9 mouse cellular contexts compared by ENCODE assay signal in the genomic region with DNA sequence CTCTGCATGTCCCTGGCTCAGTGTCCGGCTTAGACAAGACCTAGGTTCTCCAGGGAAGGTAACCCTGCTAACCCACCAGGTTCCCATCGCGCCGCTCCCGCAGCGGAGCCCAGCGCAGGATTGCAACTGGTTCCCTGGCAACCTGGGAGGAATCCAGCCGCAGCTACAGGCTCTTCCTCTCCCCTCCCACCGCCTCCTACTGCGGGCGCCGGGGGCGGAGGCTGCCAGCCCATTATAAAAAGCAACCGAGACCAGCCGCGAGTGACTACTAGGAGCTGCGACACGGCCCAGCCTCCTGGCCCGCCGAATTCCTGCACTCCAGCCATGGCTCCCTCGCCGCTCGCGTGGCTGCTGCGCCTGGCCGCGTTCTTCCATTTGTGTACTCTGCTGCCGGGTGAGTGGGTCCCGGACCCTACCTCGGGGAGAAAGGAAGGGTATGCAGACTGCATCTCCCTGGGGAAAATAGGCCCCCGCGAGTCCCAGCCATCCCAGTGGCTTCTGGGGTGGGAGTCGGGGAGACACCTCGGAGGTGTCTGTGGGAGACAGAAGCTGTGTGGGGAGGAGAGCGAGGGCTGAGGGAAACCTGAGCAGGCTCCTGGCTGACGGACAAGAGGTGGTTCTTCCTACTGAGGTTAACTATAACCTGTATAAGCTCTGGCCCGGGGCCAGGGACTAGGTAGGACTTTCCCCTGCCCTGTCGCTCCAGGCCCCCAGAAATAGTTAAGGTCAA. TPM values are rescaled to one million over a fixed set of nuclear protein-coding genes. Genes with fewer than 3 reads are reported as not detected.
DNase-seq lines count a peak whose midpoint lies in the region; ATAC-seq and TF ChIP-seq lines count a peak whose summit lies in the region.
"Had no signal": no experiment of that assay in that cellular context is flagged by ENCODE, and none has a peak within 500 bp of the region (broad histone marks: within the 10 kb centered on the region; RNA-seq: fewer than 3 reads in every experiment).

Gene Cx3cl1 (plus strand): TSS at position 69 of the 730 bp plus-strand sequence.

- H3K27ac ChIP-seq in cortical plate, adult 2 months (ENCODE audit: insufficient read depth, low read length), result peak within 1 kb of the TSS; percentile 95
- H3K27ac ChIP-seq in hindbrain, embryonic 15.5 days (replicated peaks), result peak within 1 kb of the TSS; percentile 72

- H3K4me1 ChIP-seq in cortical plate, adult 2 months (ENCODE audit: control insufficient read depth, insufficient read depth, low read length), result peaks cover 7% of the 10 kb centered on the region
- H3K4me1 ChIP-seq in hindbrain, embryonic 15.5 days (replicated peaks), result peaks cover 38% of the 10 kb centered on the region

- H3K9me3 ChIP-seq in hindbrain, embryonic 15.5 days, result no peaks in the 10 kb centered on the region

- TF ChIP-seq CTCF in cortical plate, adult 2 months (IDR thresholded peaks at IDR 0.05; ENCODE audit: extremely low read depth, insufficient read depth, low read length), result no peak

- H3K9ac ChIP-seq in hindbrain, embryonic 15.5 days, result peak within 1 kb of the TSS; percentile 63

- peak within 1 kb of the TSS; percentile 68 for H3K4me2 ChIP-seq in hindbrain, embryonic 15.5 days

- H3K27me3 ChIP-seq in hindbrain, embryonic 15.5 days, result no peaks in the 10 kb centered on the region

- peak; percentile 88 for ATAC-seq in hindbrain, embryonic 15.5 days (ENCODE audit: low FRiP score, low read depth)

- TF ChIP-seq POLR2A in cortical plate, adult 2 months (IDR thresholded peaks at IDR 0.05; ENCODE audit: extremely low read depth, insufficient read depth, low read length), result peak; percentile 98

- H3K36me3 ChIP-seq in hindbrain, embryonic 15.5 days, result no peaks in the 10 kb centered on the region

- DNase-seq in adrenal gland, adult (ENCODE audit: inconsistent age in 2 of 2, low spot score in 1 of 2), result peak; percentile 92 to 96
- DNase-seq in gastrocnemius, adult 8-10 months (ENCODE audit: low spot score in 2 of 2), result peak; percentile 20 to 55
- DNase-seq in left cerebral cortex, adult 11 months (ENCODE audit: low spot score), result peak; percentile 83
- DNase-seq in lung, postnatal 14 days, result peak; percentile 81
- DNase-seq in right cerebral cortex, postnatal 10 days (ENCODE audit: low spot score in 2 of 2), result peak; percentile 94 to 95
- DNase-seq in spleen, postnatal 4 days (ENCODE audit: low spot score in 2 of 2), result no peak

- WGBS in hindbrain, embryonic 15.5 days, result under 1% methylated on average over 38 of the region's 38 CpGs

- H3K4me3 ChIP-seq in cortical plate, adult 2 months (ENCODE audit: insufficient read depth, low read length), result peak within 1 kb of the TSS; percentile 97
- H3K4me3 ChIP-seq in hindbrain, embryonic 15.5 days, result peak within 1 kb of the TSS; percentile 55
- H3K4me3 ChIP-seq: erythroblast, embryonic 14.5 days had no signal

RNA-seq across cellular contexts. Expression of gene Cx3cl1, which starts in this region (rescaled TPM):
- 654 and 664 TPM in 2 replicates for polyA plus RNA-seq in cortical plate, adult 2 months (2012; rRNA removed)
- 1 to 10 TPM in 3 of 4 experiments, under 1 TPM in 1; 0.89 to 1.4 (median 1.2) TPM for total RNA-seq in gastrocnemius, adult 8-10 months (2022)
- 38.3 and 46.3 TPM in 2 replicates for polyA plus RNA-seq in hindbrain, embryonic 15.5 days (2015; fragmentation: Nextera tagmentation; extraction: Ambion mirVana)

Comparison
In these comparisons a context has a peak if more than half of its experiments do, and no peak if none do; other contexts are left out.
1. RNA of gene Cx3cl1 (polyA plus RNA-seq): 654 to 664 TPM in cortical plate, adult 2 months; 38.3 to 46.3 TPM in hindbrain, embryonic 15.5 days; every median in the first group is over 10 times any median in the second.
2. DNase-seq: peak in adrenal gland, adult (2 of 2), gastrocnemius, adult 8-10 months (2 of 2), left cerebral cortex, adult 11 months (single experiment), lung, postnatal 14 days (single experiment) and right cerebral cortex, postnatal 10 days (2 of 2); none in spleen, postnatal 4 days (0 of 2).